Mouse (Mus musculus) lung, postnatal 10 days (tissue): ENCODE data around the gene Tdg.

Source experiments
- DNase-seq: peaks from one replicate; pipeline ENCODE4 v3.0.0; 2021

Gene Tdg

GRCm38 (mm10) chr10:82663289-82663688 lies 33.7 kb downstream of the Tdg start:
- DNase-seq = no peak

GRCm38 (mm10) chr10:82665951-82666350 lies 36.3 kb downstream of the Tdg start:
- DNase-seq = no peak

DNA sequence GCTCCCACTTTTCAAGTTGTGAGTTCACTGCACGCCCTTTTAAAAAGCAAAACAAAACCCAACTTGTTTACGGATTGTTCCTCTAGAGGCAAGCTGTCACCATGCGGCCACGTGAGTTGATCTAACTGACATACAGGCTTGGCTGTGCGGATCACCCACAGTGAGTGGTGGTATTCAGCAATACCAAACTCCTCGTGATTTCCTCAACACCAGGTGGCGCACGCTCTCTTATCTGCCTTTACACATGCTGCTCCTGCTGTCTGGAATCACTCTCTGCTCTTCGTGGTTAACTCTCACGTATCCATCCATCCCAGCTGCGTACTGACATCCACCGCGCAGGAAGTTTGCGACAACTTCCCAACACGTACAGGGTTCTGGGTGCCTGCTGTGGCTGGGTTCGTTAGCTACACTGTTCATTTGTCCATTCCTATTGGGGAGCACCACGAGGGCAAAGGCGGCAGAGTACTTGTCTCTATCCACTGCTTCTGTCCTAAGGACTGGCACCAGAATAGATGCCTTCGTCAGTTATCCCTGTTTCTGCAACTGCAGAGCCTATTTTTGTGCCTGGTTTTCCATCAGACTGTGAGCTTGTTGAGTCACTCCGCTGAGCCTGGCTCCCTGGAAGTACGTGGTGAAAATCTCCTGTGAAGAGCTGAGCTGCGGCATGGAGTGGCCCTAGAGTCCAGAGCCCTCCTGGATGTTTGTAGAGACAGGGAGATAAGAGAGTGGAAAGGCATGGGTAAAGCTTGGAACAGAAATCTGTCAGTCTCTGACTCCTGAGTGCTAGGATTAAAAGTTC lies 37.0 kb downstream of the Tdg start:
- DNase-seq = peak; percentile 93

DNA sequence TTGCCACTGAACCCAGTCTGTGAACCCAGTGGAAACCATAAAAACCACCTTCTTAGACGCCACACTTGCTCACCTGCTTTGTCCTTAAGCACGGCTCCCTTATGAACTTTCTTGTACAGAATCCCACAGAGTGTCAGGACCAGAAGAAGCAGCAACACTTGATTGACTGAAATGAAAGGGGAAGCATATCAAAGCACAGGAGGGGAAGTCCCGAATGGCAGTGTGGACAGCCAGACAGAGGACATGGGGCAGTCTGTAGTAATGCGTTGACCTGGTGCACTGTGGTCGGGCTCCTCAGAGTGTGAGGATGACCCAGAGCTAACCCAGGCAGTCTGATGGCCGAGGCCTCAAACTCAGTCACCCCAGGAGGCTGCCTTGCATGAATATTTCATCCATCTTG lies 40.6 kb downstream of the Tdg start:
- no peak for DNase-seq

DNA sequence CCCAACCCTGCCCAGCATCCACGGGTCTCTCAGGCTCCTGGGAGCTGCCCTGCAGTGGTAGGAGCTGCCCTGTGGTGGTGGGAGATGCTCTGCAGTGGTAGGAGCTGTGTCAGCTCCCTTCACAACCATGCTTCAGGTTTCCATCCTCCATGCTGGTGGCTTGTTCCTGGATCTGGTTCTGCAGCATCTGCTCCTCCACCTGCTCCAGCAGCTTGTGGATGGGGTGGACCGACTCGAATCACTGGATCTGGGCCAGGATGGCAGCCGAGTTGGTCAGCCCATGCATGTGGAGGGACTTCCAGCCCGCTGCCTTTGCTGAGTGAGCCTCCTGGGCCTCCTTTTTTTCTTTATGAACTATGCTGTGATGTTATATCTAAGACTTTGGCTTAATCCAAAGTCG lies 47.3 kb downstream of the Tdg start:
- no peak for DNase-seq

GRCm38 (mm10) chr10:82680769-82681168 lies 51.1 kb downstream of the Tdg start:
- no peak for DNase-seq

DNA sequence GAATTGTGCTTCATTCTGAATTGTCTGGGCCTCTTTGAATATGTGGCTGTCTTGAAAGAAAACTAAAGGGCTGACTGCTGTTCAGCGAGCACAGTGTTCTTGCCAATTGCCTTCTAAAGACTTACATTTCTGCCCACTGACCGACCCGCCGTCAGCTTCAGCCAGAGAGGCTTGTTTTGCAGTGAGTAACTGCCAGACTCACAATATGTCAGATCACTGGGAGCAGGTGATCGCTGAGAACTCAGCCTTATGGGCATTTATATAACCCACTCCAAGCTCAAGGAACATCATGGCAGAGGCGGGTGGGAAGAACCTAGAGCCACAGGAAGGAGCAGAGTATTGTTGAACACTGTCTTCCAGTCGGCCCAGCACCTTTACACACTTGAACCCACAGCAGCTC lies 52.0 kb downstream of the Tdg start:
- no peak for DNase-seq

DNA sequence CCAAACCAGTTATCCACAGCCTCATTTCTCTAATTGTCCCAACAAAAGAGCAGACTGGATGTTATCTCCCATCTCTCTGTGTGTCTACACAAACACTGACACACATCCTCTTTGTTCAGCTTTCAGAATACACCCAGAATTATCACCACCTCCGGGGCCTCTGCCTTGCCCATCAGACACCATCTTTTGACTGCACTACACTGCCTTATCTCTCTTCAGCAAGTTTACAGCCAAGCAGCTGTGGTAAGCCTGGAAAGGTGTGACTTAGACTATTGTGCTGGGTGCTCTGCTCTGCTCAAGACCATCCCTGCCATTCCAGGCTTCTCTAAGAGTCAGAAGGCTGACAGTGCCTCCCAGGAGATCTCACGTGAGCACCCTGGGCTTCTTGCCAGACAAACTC lies 55.8 kb downstream of the Tdg start:
- DNase-seq = no peak

GRCm38 (mm10) chr10:82689681-82690211 lies 60.1 kb downstream of the Tdg start:
- DNase-seq = peak; percentile 35

DNA sequence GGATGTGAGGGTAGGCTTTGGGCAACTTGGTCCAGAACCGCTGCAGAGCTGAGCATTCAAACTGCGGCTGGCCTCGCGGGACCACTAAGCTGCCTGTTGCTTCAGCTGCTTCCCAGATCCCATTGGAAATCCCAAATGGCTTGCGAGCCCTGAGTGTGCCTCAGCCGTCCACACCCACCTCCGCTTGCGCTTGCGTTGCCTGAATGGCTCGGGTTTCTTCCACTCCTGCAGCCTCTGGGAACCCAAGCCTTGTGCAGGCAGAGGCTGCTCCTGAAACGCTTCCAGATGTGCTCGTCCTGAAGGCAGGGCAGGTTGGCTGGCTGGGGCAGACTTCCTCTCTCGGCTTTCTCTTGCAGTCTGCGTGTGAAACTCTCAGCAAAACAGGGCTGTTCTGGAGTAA lies 60.9 kb downstream of the Tdg start, which contains the start of gene Glt8d2:
Gene Glt8d2, minus strand, starts transcription at position 157 of the 400 bp plus-strand sequence.
- peak; percentile 69 for DNase-seq

GRCm38 (mm10) chr10:82695956-82696355 lies 66.3 kb downstream of the Tdg start, which contains the start of gene Hcfc2:
TSS of gene Hcfc2 (plus strand) at chr10:82696160.
- DNase-seq = no peak

DNA sequence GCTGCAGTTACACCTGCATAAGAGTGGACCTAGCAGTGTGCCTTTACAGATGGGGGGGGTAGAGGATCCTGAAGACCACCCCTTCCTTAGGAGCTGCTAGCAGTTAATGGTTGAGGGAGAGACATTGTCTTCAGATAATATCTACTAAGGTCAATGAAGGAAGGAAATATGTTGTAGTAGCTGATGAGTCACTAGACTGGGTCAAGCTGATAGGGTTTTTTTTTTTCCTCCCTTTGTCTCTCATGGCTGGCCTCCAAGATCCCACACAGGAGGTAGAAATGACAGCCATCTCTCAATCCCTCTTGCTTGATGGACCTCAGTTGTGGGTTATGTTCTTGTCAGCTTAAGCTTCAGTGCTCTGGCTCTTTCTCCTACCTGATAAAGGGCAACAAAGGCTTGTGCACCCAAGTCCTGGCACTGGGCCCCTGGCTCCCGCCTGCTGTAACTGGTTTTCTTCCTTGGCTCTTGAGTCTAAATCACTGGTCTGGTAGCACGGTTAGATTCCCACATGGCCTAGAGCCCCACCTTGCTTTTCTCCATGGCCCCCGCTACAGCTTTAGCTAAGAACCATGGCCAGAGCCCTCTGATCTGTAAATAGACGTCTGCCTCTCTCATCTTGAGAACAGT lies 66.9 kb downstream of the Tdg start:
- peak; percentile 27 for DNase-seq

- DNase-seq = peak; percentile 22
These were observed 67.8 kb downstream of the Tdg start for GRCm38 (mm10) chr10:82697305-82697898.

DNA sequence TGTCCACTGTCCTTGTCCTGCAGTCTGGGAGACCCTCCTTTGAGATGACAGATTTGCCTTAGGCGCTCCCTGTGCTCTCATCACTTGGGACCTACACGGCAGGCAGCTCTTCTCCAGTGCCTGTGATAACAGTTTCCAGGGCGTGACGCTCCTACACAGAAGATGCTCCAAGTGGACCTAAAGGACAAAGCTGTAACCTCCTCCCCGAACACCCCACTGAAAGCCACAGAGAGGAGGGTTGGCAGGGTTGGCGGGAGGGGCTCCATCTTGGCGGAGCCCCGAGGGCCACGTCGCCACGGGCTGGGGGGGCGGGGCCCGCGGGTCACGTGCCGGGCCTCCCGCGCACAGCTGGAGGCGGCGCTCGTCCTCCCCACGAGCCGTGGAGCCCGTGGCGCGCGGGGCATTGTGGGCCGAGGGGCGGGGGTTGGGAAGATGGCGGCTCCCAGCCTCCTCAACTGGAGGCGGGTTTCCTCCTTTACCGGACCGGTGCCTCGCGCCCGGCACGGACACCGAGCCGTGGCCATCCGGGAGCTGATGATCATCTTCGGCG lies 69.2 kb downstream of the Tdg start:
- DNase-seq = peak; percentile 96

- DNase-seq = peak; percentile 34
These were observed 69.8 kb downstream of the Tdg start for GRCm38 (mm10) chr10:82699296-82699941.
